8 mouse cellular contexts compared by ENCODE assay signal in genomic region chr19:45005444-45005843, GRCm38 (mm10). TPM values are rescaled to one million over a fixed set of nuclear protein-coding genes. Genes with fewer than 3 reads are reported as not detected.
A peak's percentile ranks its signal among the peaks of the same experiment; 100 is the strongest.
DNase-seq lines count a peak whose midpoint lies in the region; ATAC-seq and TF ChIP-seq lines count a peak whose summit lies in the region.

TSS of gene Twnk (plus strand) at chr19:45005663.

- H3K36me3 ChIP-seq in hindbrain, embryonic 16.5 days (ENCODE audit: control insufficient read depth, insufficient read depth, low read length), result peaks cover 18% of the 10 kb centered on the region
- H3K36me3 ChIP-seq in stomach, embryonic 15.5 days, result peaks cover 13% of the 10 kb centered on the region

- peak within 1 kb of the TSS; percentile 92 for H3K4me3 ChIP-seq in bone marrow macrophage, adult 2 months (ENCODE audit: insufficient read depth, low read length)
- H3K4me3 ChIP-seq in hindbrain, embryonic 16.5 days (ENCODE audit: low read length), result peak within 1 kb of the TSS; percentile 93
- H3K4me3 ChIP-seq in stomach, embryonic 15.5 days (replicated peaks), result peak within 1 kb of the TSS; percentile 99

- H3K4me2 ChIP-seq in hindbrain, embryonic 16.5 days (ENCODE audit: low read length), result peak within 1 kb of the TSS; percentile 85
- H3K4me2 ChIP-seq in stomach, embryonic 15.5 days, result peak within 1 kb of the TSS; percentile 93

- intact Hi-C loops in left cerebral cortex, postnatal 36 days (cut with DNase I), result no loop called here

- H3K27ac ChIP-seq in bone marrow macrophage, adult 2 months (ENCODE audit: insufficient read depth, low read depth, low read length), result peak within 1 kb of the TSS; percentile 79
- peak within 1 kb of the TSS; percentile 86 for H3K27ac ChIP-seq in hindbrain, embryonic 16.5 days (ENCODE audit: low read depth, low read length)
- peak within 1 kb of the TSS; percentile 85 for H3K27ac ChIP-seq in stomach, embryonic 15.5 days

- TF ChIP-seq CTCF in bone marrow macrophage, adult 2 months (IDR thresholded peaks at IDR 0.05; ENCODE audit: low read depth, low read length), result no peak

- WGBS in hindbrain, embryonic 16.5 days, result 11% methylated on average over 16 of the region's 16 CpGs
- 11% methylated on average over 16 of the region's 16 CpGs for WGBS in stomach, embryonic 15.5 days

- no peaks in the 10 kb centered on the region for H3K9me3 ChIP-seq in hindbrain, embryonic 16.5 days (ENCODE audit: control insufficient read depth, low read length)
- H3K9me3 ChIP-seq in stomach, embryonic 15.5 days, result no peaks in the 10 kb centered on the region

- peaks cover 10% of the 10 kb centered on the region for H3K4me1 ChIP-seq in bone marrow macrophage, adult 2 months (ENCODE audit: control insufficient read depth, insufficient read depth, low read length)
- H3K4me1 ChIP-seq in hindbrain, embryonic 16.5 days (ENCODE audit: control insufficient read depth, insufficient read depth, low read depth, low read length), result peaks cover 20% of the 10 kb centered on the region
- peaks cover 25% of the 10 kb centered on the region for H3K4me1 ChIP-seq in stomach, embryonic 15.5 days

- H3K27me3 ChIP-seq in hindbrain, embryonic 16.5 days (replicated peaks; ENCODE audit: control insufficient read depth, insufficient read depth, low read length), result no peaks in the 10 kb centered on the region
- no peaks in the 10 kb centered on the region for H3K27me3 ChIP-seq in stomach, embryonic 15.5 days (replicated peaks)

- TF ChIP-seq POLR2A in bone marrow macrophage, adult 2 months (IDR thresholded peaks at IDR 0.05; ENCODE audit: borderline replicate concordance, low read depth, low read length), result 0 out of 2 replicates have a peak, but pooled peaks have one; percentile 39

- DNase-seq in MN1 (ENCODE audit: low spot score), result peak; percentile 51
- DNase-seq in gastrocnemius, adult 8-10 months (ENCODE audit: low spot score in 2 of 2), result no peak
- DNase-seq in left cerebral cortex, postnatal 36 days (ENCODE audit: low spot score in 2 of 2), result no peak
- no peak for DNase-seq in cerebellum, postnatal 4 days (ENCODE audit: low spot score in 2 of 2)

- H3K9ac ChIP-seq in hindbrain, embryonic 16.5 days (ENCODE audit: low read depth, low read length), result peak within 1 kb of the TSS; percentile 86
- peak within 1 kb of the TSS; percentile 77 for H3K9ac ChIP-seq in stomach, embryonic 15.5 days

- no peak for ATAC-seq in hindbrain, embryonic 16.5 days
- peak; percentile 64 for ATAC-seq in megakaryocyte-erythroid progenitor cell, adult 5-6 weeks (replicated peaks; ENCODE audit: low FRiP score, low TSS enrichment, poor library complexity, severe bottlenecking)
- no peak for ATAC-seq in stomach, embryonic 15.5 days (ENCODE audit: insufficient read depth, low FRiP score, low read depth)

RNA-seq across cellular contexts. Expression of gene Twnk, which starts in this region (rescaled TPM):
- polyA plus RNA-seq in bone marrow macrophage, adult 2 months (2012; ENCODE audit: insufficient read depth, insufficient read length, missing spikeins), result 4.4 and 5.5 TPM in 2 replicates
- total RNA-seq in gastrocnemius, adult 8-10 months (2022), result 10 to 100 TPM; 18.9 to 39.5 (median 21.9) TPM
- polyA plus RNA-seq in hindbrain, embryonic 16.5 days (2015; fragmentation: Nextera tagmentation; extraction: Ambion mirVana), result 12.4 and 15.5 TPM in 2 replicates
- 10 to 100 TPM; 12.3 to 14.0 TPM for total RNA-seq in left cerebral cortex, postnatal 36 days (2021)
- 32.5 and 37.0 TPM in 2 replicates for total RNA-seq in megakaryocyte-erythroid progenitor cell, adult 5-6 weeks (2014; fragmentation: Nextera tagmentation)
- 27.1 and 32.6 TPM in 2 replicates for total RNA-seq in megakaryocyte-erythroid progenitor cell, adult 5-6 weeks (2017)
- 18.3 and 19.8 TPM in 2 replicates for polyA plus RNA-seq in stomach, embryonic 15.5 days (2015; fragmentation: Nextera tagmentation; extraction: Ambion mirVana)
